Mouse (Mus musculus) heart, embryonic 16.5 days (tissue): Measurements from ENCODE around the gene Syne3. TPM values are rescaled to one million over a fixed set of nuclear protein-coding genes. Genes with fewer than 3 reads are reported as not detected.
A peak's percentile ranks its signal among the peaks of the same experiment; 100 is the strongest.

ENCODE experiments used
- ATAC-seq: fragments of 200-750 bp; cut with Nextera tagmentation; replicated peaks from 2 replicates; pipeline ENCODE4 v1.8.0; 2017; ENCODE audit warnings: moderate number of reproducible peaks; ENCODE audit not compliant: insufficient read depth, low FRiP score; ENCODE audit errors: extremely low read depth
- H3K27ac ChIP-seq: fragments of 300-500 bp; sonication (generic); 2 replicates; pipeline ENCODE4 v1.5.1; 2014; ENCODE audit warnings: mild to moderate bottlenecking, low read length, control low read depth, moderate library complexity
- H3K27me3 ChIP-seq: fragments of 300-500 bp; sonication (generic); 2 replicates; pipeline ENCODE4 v1.6.1; 2014; ENCODE audit warnings: low read length, mixed read lengths; ENCODE audit not compliant: control insufficient read depth, insufficient read depth
- H3K36me3 ChIP-seq: fragments of 300-500 bp; sonication (generic); 2 replicates; pipeline ENCODE4 v1.6.1; 2014; ENCODE audit not compliant: control insufficient read depth, insufficient read depth
- H3K4me1 ChIP-seq: fragments of 300-500 bp; sonication (generic); 2 replicates; pipeline ENCODE4 v1.6.1; 2014; ENCODE audit warnings: low read length, mixed read lengths; ENCODE audit not compliant: control insufficient read depth, insufficient read depth
- H3K4me2 ChIP-seq: fragments of 300-500 bp; sonication (generic); 2 replicates; pipeline ENCODE4 v1.6.1; 2014; ENCODE audit warnings: low read depth, mild to moderate bottlenecking, control low read depth, low read length
- H3K4me3 ChIP-seq: fragments of 300-500 bp; sonication (generic); 2 replicates; pipeline ENCODE4 v1.5.1; 2014; ENCODE audit warnings: mild to moderate bottlenecking, control low read depth, low read length
- H3K9ac ChIP-seq: fragments of 300-500 bp; sonication (generic); 2 replicates; pipeline ENCODE4 v1.6.1; 2014; ENCODE audit warnings: low read length, control low read depth
- H3K9me3 ChIP-seq: fragments of 300-500 bp; sonication (generic); replicated peaks from 2 replicates; pipeline ENCODE4 v1.6.1; 2016; ENCODE audit warnings: low read length; ENCODE audit not compliant: control insufficient read depth
- WGBS: fragments of 180-500 bp; shearing (Covaris S2); extraction: QIAGEN DNeasy Blood & Tissue Kit; methylation state at CpG from one replicate; pipeline ENCODE4 v1.1.7; 2014; 5-methylcytosine and 5-hydroxymethylcytosine counted together
- polyA plus RNA-seq: library from polyadenylated mRNA; unstranded; fragments of >200 nt; fragmentation: Nextera tagmentation; extraction: Ambion mirVana; gene quantifications from 2 replicates; pipeline ENCODE4 v1.2.1, GENCODE M21; 2015

Gene Syne3
- polyA plus RNA-seq, 1 experiment from 2014 or later, result 1.9 TPM

GRCm38 (mm10) chr12:105016639-105017038, 7.0 kb upstream of the Syne3 start:
- Histone ChIP-seq H3K27me3 (peaks cover 2% of the 10 kb centered on the region; the same call in 1 of the 2 replicates), H3K9me3 (no peaks in the 10 kb centered on the region), H3K27ac (no peak overlapping the region), H3K4me3 (no peak overlapping the region), H3K4me2 (no peak overlapping the region), H3K36me3 (no peaks in the 10 kb centered on the region), H3K4me1 (peaks cover 10% of the 10 kb centered on the region), H3K9ac (no peak overlapping the region)
- ATAC-seq, result no peak
- WGBS, result 73% methylated on average over 10 of the region's 10 CpGs

- H3K9ac ChIP-seq, result no peak overlapping the region
- WGBS, result 55% methylated on average over 4 of the region's 4 CpGs
- no peaks in the 10 kb centered on the region for H3K36me3 ChIP-seq
- no peak overlapping the region for H3K27ac ChIP-seq
- no peaks in the 10 kb centered on the region for H3K9me3 ChIP-seq
- H3K4me2 ChIP-seq, result no peak overlapping the region
- no peak for ATAC-seq
- no peak overlapping the region for H3K4me3 ChIP-seq
- peaks cover 10% of the 10 kb centered on the region for H3K4me1 ChIP-seq
- H3K27me3 ChIP-seq, result peaks cover 3% of the 10 kb centered on the region; the same call in 1 of the 2 replicates
Measured at GRCm38 (mm10) chr12:105016199-105016598, 6.6 kb upstream of the Syne3 start.

GRCm38 (mm10) chr12:105013065-105013464, 3.5 kb upstream of the Syne3 start:
- H3K36me3 ChIP-seq, result no peaks in the 10 kb centered on the region
- H3K9ac ChIP-seq, result no peak overlapping the region
- peak overlapping the region; percentile 46; the same call in 1 of the 2 replicates for H3K27ac ChIP-seq
- H3K9me3 ChIP-seq, result no peaks in the 10 kb centered on the region
- peaks cover 15% of the 10 kb centered on the region for H3K4me1 ChIP-seq
- ATAC-seq, result no peak
- peak overlapping the region; percentile 45 for H3K4me2 ChIP-seq
- H3K27me3 ChIP-seq, result peaks cover 6% of the 10 kb centered on the region
- WGBS, result 15% methylated on average over 17 of the region's 17 CpGs
- peak overlapping the region; percentile 0; the same call in 1 of the 2 replicates for H3K4me3 ChIP-seq

GRCm38 (mm10) chr12:105012314-105012713, 2.7 kb upstream of the Syne3 start:
- no peak for ATAC-seq
- 91% methylated on average over 4 of the region's 4 CpGs for WGBS
- H3K27ac ChIP-seq, result no peak overlapping the region
- H3K9ac ChIP-seq, result no peak overlapping the region
- no peak overlapping the region for H3K4me2 ChIP-seq
- H3K27me3 ChIP-seq, result peaks cover 10% of the 10 kb centered on the region
- no peaks in the 10 kb centered on the region for H3K36me3 ChIP-seq
- no peak overlapping the region for H3K4me3 ChIP-seq
- H3K9me3 ChIP-seq, result no peaks in the 10 kb centered on the region
- H3K4me1 ChIP-seq, result peaks cover 17% of the 10 kb centered on the region

- Histone ChIP-seq H3K4me1 (peaks cover 17% of the 10 kb centered on the region), H3K9ac (no peak overlapping the region), H3K4me3 (no peak overlapping the region), H3K4me2 (no peak overlapping the region), H3K27ac (no peak overlapping the region), H3K27me3 (peaks cover 10% of the 10 kb centered on the region), H3K36me3 (no peaks in the 10 kb centered on the region), H3K9me3 (no peaks in the 10 kb centered on the region)
- WGBS, result 92% methylated on average over 1 of the region's 1 CpGs
- ATAC-seq, result no peak
Measured at GRCm38 (mm10) chr12:105011589-105011988, 2.0 kb upstream of the Syne3 start.

GRCm38 (mm10) chr12:105010213-105010790, 693 bp upstream of the Syne3 start:
- no peak for ATAC-seq
- WGBS, result 24% methylated on average over 9 of the region's 9 CpGs
- peak overlapping the region; percentile 76 for H3K9ac ChIP-seq
- peaks cover 17% of the 10 kb centered on the region for H3K4me1 ChIP-seq
- peaks cover 10% of the 10 kb centered on the region for H3K27me3 ChIP-seq
- H3K36me3 ChIP-seq, result no peaks in the 10 kb centered on the region
- H3K4me2 ChIP-seq, result peak overlapping the region; percentile 84
- H3K27ac ChIP-seq, result no peak overlapping the region
- H3K4me3 ChIP-seq, result peak overlapping the region; percentile 77
- H3K9me3 ChIP-seq, result no peaks in the 10 kb centered on the region

DNA sequence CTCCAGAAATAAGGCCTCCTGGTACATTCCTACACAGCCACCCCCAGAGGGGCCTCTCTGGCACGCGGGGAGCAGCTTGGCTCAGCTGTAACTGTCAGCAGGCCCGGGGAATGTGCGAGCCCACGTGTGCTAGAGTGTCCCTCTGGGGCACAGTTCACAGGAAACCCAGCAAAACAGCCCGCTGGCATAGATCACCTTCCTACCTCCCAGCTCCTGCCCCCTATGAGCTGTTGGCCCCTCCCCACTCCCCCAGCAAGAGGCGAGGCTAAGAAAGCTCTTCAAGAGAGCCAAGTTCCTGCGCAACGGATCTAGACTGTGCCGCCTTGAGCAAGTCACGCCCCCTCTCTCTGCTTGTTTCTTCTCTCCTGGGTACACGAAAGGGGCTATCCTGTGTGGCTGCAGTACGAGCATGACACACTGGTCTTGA, 844 bp downstream of the Syne3 start:
- H3K4me2 ChIP-seq, result peak overlapping the region; percentile 84
- H3K4me3 ChIP-seq, result peak overlapping the region; percentile 77
- peak; percentile 61 for ATAC-seq
- peak overlapping the region; percentile 76 for H3K9ac ChIP-seq
- peaks cover 10% of the 10 kb centered on the region for H3K27me3 ChIP-seq
- no peaks in the 10 kb centered on the region for H3K9me3 ChIP-seq
- H3K4me1 ChIP-seq, result peaks cover 17% of the 10 kb centered on the region
- H3K27ac ChIP-seq, result peak overlapping the region; percentile 64
- WGBS, result under 1% methylated on average over 13 of the region's 13 CpGs
- no peaks in the 10 kb centered on the region for H3K36me3 ChIP-seq

DNA sequence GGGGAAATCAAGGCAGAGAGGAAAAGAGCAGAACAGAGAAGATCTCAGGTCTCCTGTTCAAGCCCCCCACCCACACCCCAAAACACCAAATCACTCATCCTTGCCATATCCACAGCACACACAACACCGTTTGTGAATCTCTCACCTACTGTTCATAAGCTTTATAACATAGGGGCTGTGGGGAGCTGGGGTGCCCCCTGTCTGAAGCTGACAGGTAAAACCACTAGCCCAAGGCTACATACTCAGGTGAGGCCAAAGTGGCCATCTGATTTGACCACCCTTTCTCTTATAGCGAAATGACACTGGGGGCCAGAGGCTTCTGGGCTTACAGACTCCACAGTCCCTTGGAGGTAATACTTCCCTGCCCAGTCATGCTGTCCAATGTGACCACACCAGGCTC, 1.5 kb downstream of the Syne3 start:
- ATAC-seq, result 0 out of 2 replicates have a peak, but pooled peaks have one; percentile 0
- Histone ChIP-seq H3K36me3 (no peaks in the 10 kb centered on the region), H3K9me3 (no peaks in the 10 kb centered on the region), H3K9ac (peak overlapping the region; percentile 76), H3K4me3 (peak overlapping the region; percentile 77), H3K27me3 (peaks cover 10% of the 10 kb centered on the region), H3K4me1 (peaks cover 17% of the 10 kb centered on the region), H3K4me2 (peak overlapping the region; percentile 84), H3K27ac (peak overlapping the region; percentile 64)
- WGBS, result 65% methylated on average over 2 of the region's 2 CpGs

DNA sequence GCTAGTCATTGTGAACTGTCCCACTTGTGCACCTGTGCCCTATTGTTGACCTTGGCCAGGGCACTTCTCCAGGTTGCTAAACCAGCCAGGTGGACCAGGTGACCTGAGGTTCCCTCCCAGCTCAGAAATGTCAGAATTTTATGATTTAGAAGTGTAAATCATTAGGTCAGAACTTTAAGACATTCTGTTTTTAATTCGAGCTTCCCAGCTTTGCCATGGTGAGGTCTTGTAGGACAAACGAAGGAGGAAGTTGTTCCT, 4.0 kb downstream of the Syne3 start:
- Histone ChIP-seq H3K4me3 (no peak overlapping the region), H3K9ac (no peak overlapping the region), H3K4me1 (peaks cover 26% of the 10 kb centered on the region), H3K4me2 (no peak overlapping the region), H3K27ac (no peak overlapping the region), H3K27me3 (peaks cover 4% of the 10 kb centered on the region), H3K9me3 (no peaks in the 10 kb centered on the region), H3K36me3 (no peaks in the 10 kb centered on the region)
- ATAC-seq, result no peak
- WGBS, result 78% methylated on average over 2 of the region's 2 CpGs
